In the genomic region with DNA sequence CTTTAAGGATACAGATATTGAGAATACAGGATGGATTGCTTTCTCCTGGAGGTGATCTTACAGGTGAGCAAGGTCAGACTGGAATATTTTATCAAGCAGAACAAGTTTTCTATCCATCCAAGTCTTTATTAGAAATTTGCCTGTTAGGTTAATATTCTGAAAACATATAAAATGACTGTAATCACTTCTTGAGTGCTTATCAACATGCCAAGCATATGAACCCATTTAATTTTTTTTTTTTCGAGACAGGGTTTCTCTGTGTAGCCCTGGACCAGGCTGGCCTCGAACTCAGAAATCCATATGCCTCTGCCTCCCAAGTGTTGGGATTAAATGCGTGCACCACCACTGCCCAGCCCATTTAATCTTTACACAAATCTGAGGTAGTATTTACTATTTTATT, we compare ENCODE assay signal across 9 mouse cellular contexts. TPM values are rescaled to one million over a fixed set of nuclear protein-coding genes. Genes with fewer than 3 reads are reported as not detected.
DNase-seq lines count a peak whose midpoint lies in the region; ATAC-seq and TF ChIP-seq lines count a peak whose summit lies in the region.
"Had no signal": no experiment of that assay in that cellular context is flagged by ENCODE, and none has a peak within 500 bp of the region (broad histone marks: within the 10 kb centered on the region; RNA-seq: fewer than 3 reads in every experiment).

No protein-coding gene starts in this region.

- no peaks in the 10 kb centered on the region for H3K27me3 ChIP-seq in kidney, postnatal 0 days (ENCODE audit: insufficient read depth, low read length)
- no peaks in the 10 kb centered on the region for H3K27me3 ChIP-seq in embryonic facial prominence, embryonic 10.5 days (replicated peaks; ENCODE audit: low read depth, poor library complexity, severe bottlenecking)
- no peaks in the 10 kb centered on the region for H3K27me3 ChIP-seq in hindbrain, embryonic 13.5 days
- no peaks in the 10 kb centered on the region for H3K27me3 ChIP-seq in midbrain, embryonic 13.5 days

- H3K36me3 ChIP-seq in kidney, postnatal 0 days (ENCODE audit: insufficient read depth, low read length) = no peaks in the 10 kb centered on the region
- no peaks in the 10 kb centered on the region for H3K36me3 ChIP-seq in embryonic facial prominence, embryonic 10.5 days (replicated peaks)
- no peaks in the 10 kb centered on the region for H3K36me3 ChIP-seq in hindbrain, embryonic 13.5 days
- H3K36me3 ChIP-seq in midbrain, embryonic 13.5 days = no peaks in the 10 kb centered on the region

- peaks cover 10% of the 10 kb centered on the region; the same call in 1 of the 2 replicates for H3K4me1 ChIP-seq in kidney, postnatal 0 days (replicated peaks; ENCODE audit: insufficient read depth, low read length)
- H3K4me1 ChIP-seq in embryonic facial prominence, embryonic 10.5 days = peaks cover 28% of the 10 kb centered on the region
- peaks cover 29% of the 10 kb centered on the region for H3K4me1 ChIP-seq in hindbrain, embryonic 13.5 days (replicated peaks)
- H3K4me1 ChIP-seq in midbrain, embryonic 13.5 days (replicated peaks) = peaks cover 35% of the 10 kb centered on the region

- WGBS in kidney, postnatal 0 days = 54% methylated on average over 3 of the region's 3 CpGs
- 71% methylated on average over 3 of the region's 3 CpGs for WGBS in embryonic facial prominence, embryonic 10.5 days
- 59% methylated on average over 3 of the region's 3 CpGs for WGBS in hindbrain, embryonic 13.5 days
- 61% methylated on average over 3 of the region's 3 CpGs for WGBS in midbrain, embryonic 13.5 days

- DNase-seq in kidney, postnatal 0 days (ENCODE audit: low spot score) = no peak
- no peak for DNase-seq in kidney, postnatal 25 days
- no peak for DNase-seq in embryonic facial prominence, embryonic 10.5 days (ENCODE audit: low spot score)
- DNase-seq in MN1 (ENCODE audit: low spot score) = no peak
- DNase-seq in ovary, postnatal 10 days (ENCODE audit: low spot score) = no peak
- no peak for DNase-seq in retina, postnatal 1 day
- DNase-seq: kidney, postnatal 4 days had no signal

- H3K4me2 ChIP-seq in kidney, postnatal 0 days (ENCODE audit: low read length) = peak overlapping the region; percentile 64
- peak overlapping the region; percentile 70 for H3K4me2 ChIP-seq in hindbrain, embryonic 13.5 days
- H3K4me2 ChIP-seq in midbrain, embryonic 13.5 days (replicated peaks) = peak overlapping the region; percentile 70

- H3K27ac ChIP-seq in kidney, postnatal 0 days = no peak overlapping the region
- H3K27ac ChIP-seq in embryonic facial prominence, embryonic 10.5 days (replicated peaks) = peak overlapping the region; percentile 91
- no peak overlapping the region; the same call in 1 of the 2 replicates for H3K27ac ChIP-seq in hindbrain, embryonic 13.5 days
- no peak overlapping the region; the same call in 1 of the 2 replicates for H3K27ac ChIP-seq in midbrain, embryonic 13.5 days

- no peaks in the 10 kb centered on the region for H3K9me3 ChIP-seq in kidney, postnatal 0 days (replicated peaks; ENCODE audit: low read length)
- no peaks in the 10 kb centered on the region for H3K9me3 ChIP-seq in embryonic facial prominence, embryonic 10.5 days
- no peaks in the 10 kb centered on the region for H3K9me3 ChIP-seq in hindbrain, embryonic 13.5 days
- no peaks in the 10 kb centered on the region for H3K9me3 ChIP-seq in midbrain, embryonic 13.5 days

- TF ChIP-seq CTCF in kidney, postnatal 0 days (IDR thresholded peaks at IDR 0.05; ENCODE audit: low read depth) = no peak

- no peak overlapping the region for H3K9ac ChIP-seq in kidney, postnatal 0 days (ENCODE audit: low read depth, low read length)
- peak overlapping the region; percentile 62; the same call in 1 of the 2 replicates for H3K9ac ChIP-seq in hindbrain, embryonic 13.5 days
- H3K9ac ChIP-seq in midbrain, embryonic 13.5 days (replicated peaks) = peak overlapping the region; percentile 57

- no peak for ATAC-seq in kidney, postnatal 0 days (replicated peaks; ENCODE audit: low FRiP score, low read depth)
- ATAC-seq in hindbrain, embryonic 13.5 days (ENCODE audit: low FRiP score) = no peak
- ATAC-seq in midbrain, embryonic 13.5 days = no peak

- H3K4me3 ChIP-seq in kidney, postnatal 0 days (replicated peaks; ENCODE audit: low read depth, low read length) = no peak overlapping the region
- H3K4me3 ChIP-seq in embryonic facial prominence, embryonic 10.5 days = peak overlapping the region; percentile 61
- H3K4me3 ChIP-seq in hindbrain, embryonic 13.5 days = peak overlapping the region; percentile 42; the same call in 1 of the 2 replicates
- H3K4me3 ChIP-seq in midbrain, embryonic 13.5 days (replicated peaks) = peak overlapping the region; percentile 43

RNA-seq across cellular contexts. Expression of a gene that starts 1.3 kb away (rescaled TPM):
- polyA plus RNA-seq in kidney, postnatal 0 days (2015; fragmentation: Nextera tagmentation; extraction: Ambion mirVana) = 4.0 and 4.8 TPM in 2 replicates
- 8.5 and 10.0 TPM in 2 replicates for polyA plus RNA-seq in embryonic facial prominence, embryonic 10.5 days (2016; fragmentation: Nextera tagmentation; extraction: Ambion mirVana)
- polyA plus RNA-seq in hindbrain, embryonic 13.5 days (2015; fragmentation: Nextera tagmentation; extraction: Ambion mirVana) = 0.84 and 3.1 TPM in 2 replicates
- 4.0 and 5.5 TPM in 2 replicates for polyA plus RNA-seq in midbrain, embryonic 13.5 days (2015; fragmentation: Nextera tagmentation; extraction: Ambion mirVana)

RNA-seq across cellular contexts. Expression of a gene that starts 1.6 kb away (rescaled TPM):
- 4.0 and 4.5 TPM in 2 replicates for polyA plus RNA-seq in kidney, postnatal 0 days (2015; fragmentation: Nextera tagmentation; extraction: Ambion mirVana)
- polyA plus RNA-seq in embryonic facial prominence, embryonic 10.5 days (2016; fragmentation: Nextera tagmentation; extraction: Ambion mirVana) = 8.0 and 8.8 TPM in 2 replicates
- polyA plus RNA-seq in hindbrain, embryonic 13.5 days (2015; fragmentation: Nextera tagmentation; extraction: Ambion mirVana) = 1.9 TPM in 1 of 2 replicates, not detected in the other
- polyA plus RNA-seq in midbrain, embryonic 13.5 days (2015; fragmentation: Nextera tagmentation; extraction: Ambion mirVana) = 6.2 TPM in 1 of 2 replicates, not detected in the other

RNA-seq across cellular contexts. Expression of a gene that starts 4.2 kb away (rescaled TPM):
- polyA plus RNA-seq in kidney, postnatal 0 days (2015; fragmentation: Nextera tagmentation; extraction: Ambion mirVana) = 15.3 and 17.2 TPM in 2 replicates
- polyA plus RNA-seq in embryonic facial prominence, embryonic 10.5 days (2016; fragmentation: Nextera tagmentation; extraction: Ambion mirVana) = 37.1 and 38.7 TPM in 2 replicates
- 12.2 and 12.9 TPM in 2 replicates for polyA plus RNA-seq in hindbrain, embryonic 13.5 days (2015; fragmentation: Nextera tagmentation; extraction: Ambion mirVana)
- polyA plus RNA-seq in midbrain, embryonic 13.5 days (2015; fragmentation: Nextera tagmentation; extraction: Ambion mirVana) = 18.1 and 20.1 TPM in 2 replicates

RNA-seq across cellular contexts. Expression of a gene that starts 5.8 kb away (rescaled TPM):
- polyA plus RNA-seq in kidney, postnatal 0 days (2015; fragmentation: Nextera tagmentation; extraction: Ambion mirVana) = 33.8 and 48.4 TPM in 2 replicates
- 75.8 and 77.8 TPM in 2 replicates for polyA plus RNA-seq in embryonic facial prominence, embryonic 10.5 days (2016; fragmentation: Nextera tagmentation; extraction: Ambion mirVana)
- 11.9 and 17.6 TPM in 2 replicates for polyA plus RNA-seq in hindbrain, embryonic 13.5 days (2015; fragmentation: Nextera tagmentation; extraction: Ambion mirVana)
- 17.7 and 21.2 TPM in 2 replicates for polyA plus RNA-seq in midbrain, embryonic 13.5 days (2015; fragmentation: Nextera tagmentation; extraction: Ambion mirVana)

RNA-seq across cellular contexts. Expression of a gene that starts 6.0 kb away (rescaled TPM):
- polyA plus RNA-seq in kidney, postnatal 0 days (2015; fragmentation: Nextera tagmentation; extraction: Ambion mirVana) = 8.5 and 10.2 TPM in 2 replicates
- 12.4 and 15.1 TPM in 2 replicates for polyA plus RNA-seq in embryonic facial prominence, embryonic 10.5 days (2016; fragmentation: Nextera tagmentation; extraction: Ambion mirVana)
- 1.8 and 5.0 TPM in 2 replicates for polyA plus RNA-seq in hindbrain, embryonic 13.5 days (2015; fragmentation: Nextera tagmentation; extraction: Ambion mirVana)
- 7.6 and 8.3 TPM in 2 replicates for polyA plus RNA-seq in midbrain, embryonic 13.5 days (2015; fragmentation: Nextera tagmentation; extraction: Ambion mirVana)
